Mouse (Mus musculus): Measurements from ENCODE around the gene Gm10985.

Gm10985 gene

DNA sequence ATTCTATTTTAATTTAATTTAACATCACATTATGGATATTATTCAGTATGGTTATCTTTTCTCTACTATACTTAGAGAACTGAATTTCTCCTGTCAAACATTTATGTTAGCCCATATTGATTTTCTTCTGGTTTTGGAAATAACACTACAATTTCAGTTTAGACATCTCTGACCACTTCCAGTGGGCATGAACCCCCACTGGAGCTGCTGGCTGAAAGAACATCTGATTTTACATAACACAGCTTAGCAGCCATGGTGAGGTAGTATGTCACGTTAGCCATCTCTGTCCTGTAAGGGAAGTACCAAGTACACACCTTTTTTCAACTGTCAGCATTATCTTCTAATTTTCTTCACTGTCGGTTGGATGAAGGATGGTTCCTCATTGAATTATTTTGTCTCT lies at the start of gene Gm10985:
Gene Gm10985 (plus strand): TSS at position 301 of the 400 bp plus-strand sequence.
- no peak for DNase-seq (ENCODE audit: extremely low spot score, low read depth, low spot score)

DNA sequence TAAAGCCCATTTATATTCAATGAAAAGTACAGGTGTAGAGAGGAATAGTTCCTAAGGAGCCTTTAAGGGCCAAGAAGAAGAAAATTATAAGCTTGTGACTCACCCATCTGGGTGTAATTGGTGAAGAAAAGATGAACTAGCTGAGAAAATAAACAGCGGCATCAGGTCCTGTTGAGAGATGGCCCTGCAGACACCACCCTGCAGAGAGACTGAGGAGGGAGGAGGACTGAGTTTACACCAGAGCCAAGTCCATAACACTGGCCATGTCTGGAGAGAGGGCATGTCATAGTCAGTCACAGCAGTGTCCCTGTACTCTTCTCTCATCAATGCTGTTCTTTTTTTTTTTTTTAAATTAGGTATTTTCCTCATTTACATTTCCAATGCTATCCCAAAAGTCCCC lies 48.0 kb upstream of the Gm10985 start:
- DNase-seq (ENCODE audit: extremely low spot score, low read depth, low spot score): no peak

DNA sequence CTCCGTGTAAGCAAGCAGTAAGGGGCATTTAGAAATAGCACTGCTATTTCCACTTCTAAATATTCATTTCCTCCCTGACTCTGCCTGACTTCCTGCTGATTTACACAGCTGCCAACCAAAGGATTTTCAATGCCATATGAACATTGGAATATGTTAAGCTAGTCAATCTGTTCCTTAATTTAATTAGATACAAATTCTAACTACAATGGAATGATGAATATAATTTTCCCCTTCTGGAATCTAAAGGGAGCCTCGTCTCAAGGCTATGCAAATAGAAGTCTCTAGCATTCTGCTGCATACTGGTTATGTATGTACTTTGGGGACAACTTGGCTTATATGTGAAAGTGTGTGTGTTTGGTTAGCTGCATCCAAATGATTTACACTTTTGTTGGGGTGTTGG lies 45.2 kb upstream of the Gm10985 start:
- DNase-seq (ENCODE audit: extremely low spot score, low read depth, low spot score): no peak

DNA sequence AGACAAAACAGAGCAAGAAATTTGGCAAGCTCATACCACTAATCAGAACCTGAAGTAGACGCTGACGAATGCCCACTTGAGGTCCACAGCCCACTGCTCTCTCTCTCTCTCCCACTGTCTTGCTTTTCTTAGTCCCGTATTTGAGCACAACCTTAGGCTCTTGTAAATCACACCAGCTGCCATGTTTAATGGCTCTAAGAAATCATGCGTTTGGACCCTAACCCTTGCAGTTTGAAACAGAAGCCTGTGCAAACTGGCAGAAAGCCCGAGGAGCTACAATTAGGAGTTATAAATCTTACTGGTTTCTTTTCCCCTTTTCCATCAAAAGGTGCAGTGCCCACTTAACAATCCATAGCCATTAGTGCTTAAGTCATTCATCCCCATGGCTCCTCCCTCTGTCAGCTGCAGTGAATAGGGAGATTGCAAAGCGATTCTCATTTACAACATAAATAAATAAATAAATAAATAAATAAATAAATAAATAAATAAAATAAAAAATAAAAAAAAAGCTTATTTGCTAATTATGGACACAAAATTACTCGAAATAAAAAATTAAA lies 31.4 kb upstream of the Gm10985 start:
- peak; percentile 81 for DNase-seq (ENCODE audit: extremely low spot score, low read depth, low spot score)

DNA sequence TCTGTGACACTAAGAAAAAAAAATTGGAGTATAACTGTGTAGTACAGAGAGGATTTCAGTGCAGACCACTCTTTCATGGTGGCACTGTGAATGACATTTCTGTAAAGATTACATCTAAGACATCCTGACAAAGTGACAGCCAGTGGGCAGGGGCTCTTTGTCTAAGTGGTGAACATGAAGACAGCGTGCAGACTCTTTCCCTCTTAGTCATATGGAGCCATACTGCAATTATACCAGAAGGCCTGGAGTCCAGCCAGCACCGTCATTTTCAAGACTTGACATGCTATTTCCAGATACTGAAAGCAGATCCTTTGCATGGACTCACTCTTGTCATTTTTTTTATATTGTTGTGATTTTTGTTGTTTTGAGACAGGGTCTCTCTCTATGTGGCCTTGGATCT lies 10.6 kb upstream of the Gm10985 start:
- DNase-seq (ENCODE audit: extremely low spot score, low read depth, low spot score): no peak

DNA sequence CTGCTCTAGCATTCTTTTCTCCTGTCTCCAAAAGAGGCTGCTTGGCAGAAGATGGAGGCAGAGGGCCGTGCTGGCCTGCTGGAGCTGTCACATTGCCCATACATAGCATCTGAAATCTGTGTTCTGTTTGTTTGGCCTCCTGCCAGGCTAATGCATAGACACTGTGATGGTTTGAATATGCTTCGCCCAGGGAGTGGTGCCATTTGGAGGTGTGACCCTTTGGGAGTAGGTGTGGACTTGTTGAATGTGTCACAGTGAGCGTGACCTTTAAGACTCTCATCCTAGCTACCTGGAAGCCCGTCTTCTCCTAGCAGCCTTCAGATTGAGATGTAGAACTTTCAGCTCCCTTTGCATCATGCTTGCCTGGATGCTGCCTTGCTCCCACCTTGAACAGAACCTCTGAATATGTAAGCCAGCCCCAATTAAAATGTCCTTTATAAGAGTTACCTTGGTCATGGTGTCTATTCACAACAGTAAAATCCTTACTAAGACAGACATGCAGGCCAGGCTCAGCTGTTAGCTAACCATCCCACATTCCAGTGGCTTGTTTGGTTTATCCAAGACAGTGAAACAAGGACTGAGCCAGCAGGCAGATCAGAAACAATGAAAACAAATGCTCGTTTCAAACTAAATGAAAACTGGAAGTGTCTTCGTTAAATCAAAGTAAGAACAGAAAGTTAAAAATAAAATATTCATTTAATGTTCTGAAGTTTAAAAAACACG lies 1.5 kb downstream of the Gm10985 start:
- no peak for DNase-seq (ENCODE audit: extremely low spot score, low read depth, low spot score)

DNA sequence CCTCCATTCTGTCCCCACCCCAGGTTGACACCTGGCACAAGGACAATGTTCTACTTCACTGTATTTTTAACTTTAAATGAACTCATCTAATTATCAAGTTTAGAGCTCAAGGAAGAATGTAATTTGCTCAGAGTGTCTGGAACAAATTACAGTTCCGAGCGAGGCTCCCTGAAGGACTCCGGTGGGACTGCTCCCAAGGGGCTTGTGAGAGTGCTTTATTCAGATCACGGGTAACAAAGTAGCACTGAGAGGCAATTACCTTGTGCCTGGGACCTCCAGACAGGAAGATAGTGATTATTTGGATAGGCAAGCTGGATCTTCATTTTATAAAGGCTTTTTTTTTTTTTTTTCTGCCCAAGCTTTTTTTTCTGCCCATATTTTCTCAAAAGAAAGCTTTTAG lies 2.8 kb downstream of the Gm10985 start:
- no peak for DNase-seq (ENCODE audit: extremely low spot score, low read depth, low spot score)

DNA sequence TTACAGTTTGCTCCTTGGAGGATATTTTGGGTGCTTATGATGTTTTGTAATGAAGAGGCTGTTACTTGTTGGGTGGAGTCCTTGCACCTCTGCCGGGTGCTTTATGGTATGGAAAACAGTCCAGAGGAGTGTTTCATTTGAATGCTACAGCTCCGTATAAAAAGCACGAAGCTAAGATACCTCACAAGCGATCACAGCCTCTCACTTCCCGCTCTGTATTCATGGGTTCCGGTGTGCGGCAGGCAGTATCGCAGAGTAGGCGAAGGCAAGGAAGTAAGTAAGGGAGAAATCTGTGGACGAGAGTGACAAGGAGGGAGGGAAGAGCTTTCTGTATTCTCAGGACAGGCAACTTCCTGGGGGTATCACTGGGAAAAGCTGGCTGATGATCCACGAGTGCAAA lies 3.4 kb downstream of the Gm10985 start:
- DNase-seq (ENCODE audit: extremely low spot score, low read depth, low spot score): no peak

DNA sequence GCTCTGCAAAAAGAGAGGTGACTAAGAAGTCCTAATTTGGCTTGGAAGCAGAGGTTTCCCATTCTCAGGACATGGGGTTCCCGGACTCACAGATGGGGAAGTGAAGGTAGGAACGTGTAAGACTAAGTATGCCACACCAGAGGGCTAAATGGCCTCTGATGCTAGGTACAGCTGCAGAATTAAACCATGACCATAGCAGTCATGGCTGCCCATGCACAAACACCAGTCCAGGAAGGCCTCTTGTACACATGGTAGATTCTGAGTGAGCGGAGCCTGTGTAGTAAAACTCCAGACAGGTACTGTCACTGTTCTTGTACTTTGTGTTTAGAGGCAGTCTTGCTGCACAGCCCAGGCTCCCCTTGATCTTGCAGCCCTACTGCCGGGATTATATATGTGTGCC lies 9.4 kb downstream of the Gm10985 start:
- no peak for DNase-seq (ENCODE audit: extremely low spot score, low read depth, low spot score)

DNA sequence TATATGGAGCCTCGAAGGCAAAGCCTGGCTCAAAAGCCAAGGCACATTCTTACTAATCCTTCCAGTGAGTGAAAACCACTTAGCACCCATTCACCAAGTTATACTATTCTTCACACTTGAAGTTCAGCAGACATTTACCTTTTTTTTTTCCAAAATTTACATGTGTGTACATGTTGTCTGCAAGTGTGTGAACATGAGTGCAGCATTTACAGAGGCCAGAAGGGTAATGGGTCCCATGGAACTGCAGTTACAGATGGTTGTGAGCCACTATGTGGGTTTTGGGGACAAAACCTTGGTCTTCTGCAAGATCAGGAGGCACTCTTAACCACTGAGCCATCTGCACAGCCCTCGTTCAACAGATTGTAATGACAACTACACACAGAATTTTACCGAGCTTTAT lies 9.9 kb downstream of the Gm10985 start:
- no peak for DNase-seq (ENCODE audit: extremely low spot score, low read depth, low spot score)

DNA sequence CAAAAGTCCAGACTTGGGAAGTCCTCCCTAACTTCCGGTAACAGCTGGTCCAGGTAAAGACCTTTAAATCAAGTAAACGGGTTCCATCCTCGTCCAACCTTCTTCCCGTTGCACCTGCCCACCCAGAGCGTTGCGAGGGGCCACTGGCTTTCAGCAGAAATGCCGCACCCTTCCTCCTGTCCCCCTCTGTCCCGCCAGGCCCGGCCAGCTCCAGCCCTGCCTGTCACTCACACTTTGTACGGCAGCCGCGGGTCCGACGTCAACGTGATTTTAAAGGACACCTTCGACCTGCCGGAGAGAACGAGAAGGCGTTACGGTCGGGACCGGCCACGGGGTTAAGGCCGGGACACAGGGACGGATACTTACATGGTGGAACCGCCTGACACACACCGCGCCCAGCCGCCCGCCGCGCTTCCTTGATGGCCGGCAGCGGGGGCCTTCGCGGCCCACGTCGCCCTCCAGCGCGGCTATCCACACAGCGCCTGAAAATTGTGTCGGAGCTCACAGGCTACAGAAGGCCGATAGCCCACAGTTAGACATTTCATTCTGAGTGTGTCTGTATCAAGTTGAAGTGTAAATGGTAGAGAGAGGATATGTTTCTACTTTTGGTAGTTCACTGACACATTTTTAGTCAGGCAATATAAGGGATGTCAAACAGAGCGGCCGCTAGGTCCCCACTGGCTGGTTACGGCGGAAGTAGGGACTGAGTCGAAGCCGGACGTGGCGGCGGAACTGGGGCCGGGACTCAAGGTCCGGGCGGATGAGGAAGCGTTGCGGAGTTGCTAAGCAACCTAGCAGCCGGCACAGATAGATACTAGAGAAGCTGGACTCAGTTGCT lies 18.7 kb downstream of the Gm10985 start, which contains the start of gene Ufm1:
Gene Ufm1 (minus strand): TSS at position 448 of the 838 bp plus-strand sequence.
- DNase-seq (ENCODE audit: extremely low spot score, low read depth, low spot score): peak; percentile 88

DNA sequence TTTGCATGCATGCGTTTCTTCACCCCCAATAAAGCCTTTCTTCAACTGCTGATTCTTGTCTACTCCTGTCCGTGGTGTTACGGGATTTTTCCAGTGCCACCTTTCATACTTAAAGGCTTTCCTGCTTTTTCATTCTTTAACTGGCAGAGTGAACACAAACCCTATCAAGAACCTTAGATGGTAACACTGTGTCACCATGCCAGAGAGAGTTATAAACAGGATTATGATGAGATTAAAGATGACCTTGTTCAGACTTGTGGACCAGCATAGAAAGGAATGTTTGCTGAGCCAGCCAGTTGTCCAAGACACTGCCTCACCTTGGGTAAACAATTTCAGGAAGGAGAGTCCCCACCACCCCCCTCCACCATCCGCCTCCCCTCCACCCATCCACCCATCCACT lies 23.3 kb downstream of the Gm10985 start:
- DNase-seq (ENCODE audit: extremely low spot score, low read depth, low spot score): no peak

DNA sequence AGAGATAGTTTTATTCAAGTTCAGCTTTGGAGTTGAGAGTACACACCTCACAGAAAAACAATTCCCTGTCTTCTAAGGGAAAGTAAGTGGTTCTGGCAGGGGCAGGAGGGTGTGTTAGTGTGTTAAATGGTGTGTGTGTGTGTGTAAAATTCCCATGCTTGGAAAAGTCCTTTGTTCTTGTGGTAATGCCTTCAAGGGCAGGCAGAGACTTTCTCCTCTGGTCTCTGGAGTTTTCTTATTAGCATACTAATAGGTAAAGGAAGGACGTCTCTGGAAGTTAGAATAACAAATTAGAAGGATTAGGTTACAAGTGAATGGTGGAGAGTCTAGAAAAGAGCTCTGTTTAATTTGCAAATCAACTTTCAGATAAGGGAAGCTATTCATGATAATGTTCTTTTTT lies 24.4 kb downstream of the Gm10985 start:
- DNase-seq (ENCODE audit: extremely low spot score, low read depth, low spot score): no peak

DNA sequence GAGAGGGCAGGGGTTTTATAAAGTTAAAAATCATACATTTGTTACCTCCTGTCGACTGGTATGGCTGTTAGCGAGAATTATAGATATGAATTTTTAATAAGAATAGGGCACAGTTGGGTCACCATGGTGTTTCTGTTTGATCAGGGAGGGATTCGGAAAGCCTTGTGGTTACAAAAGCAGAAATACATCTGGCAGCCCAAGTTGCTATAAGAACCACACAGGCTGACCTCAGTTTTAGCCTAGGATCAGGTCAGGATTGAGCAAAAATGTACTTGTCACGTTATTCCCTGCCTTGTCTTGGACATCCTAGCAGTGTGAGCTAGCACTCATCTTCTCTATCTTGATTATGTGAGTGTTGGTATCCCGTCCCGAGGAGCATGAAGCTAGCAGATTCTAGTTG lies 25.6 kb downstream of the Gm10985 start:
- no peak for DNase-seq (ENCODE audit: extremely low spot score, low read depth, low spot score)

DNA sequence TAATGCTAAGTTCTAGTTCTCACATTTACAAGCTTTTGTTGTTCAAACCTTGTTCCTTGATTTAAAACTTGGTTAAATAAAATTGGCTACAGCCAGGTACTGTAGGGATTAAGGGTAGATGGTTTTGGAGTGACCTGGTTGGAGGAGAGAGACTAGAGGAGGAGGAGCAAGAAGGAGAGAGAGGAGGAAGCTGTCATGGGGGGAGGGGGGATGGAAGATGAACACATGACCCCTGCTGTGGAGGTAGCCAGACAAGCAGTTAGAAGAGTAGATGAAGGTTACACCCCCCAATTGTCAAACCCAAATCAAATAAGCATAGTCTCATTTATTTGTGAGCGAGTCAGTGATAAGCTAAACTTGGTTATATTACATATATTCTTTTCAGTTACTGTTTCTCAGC lies 26.7 kb downstream of the Gm10985 start:
- DNase-seq (ENCODE audit: extremely low spot score, low read depth, low spot score): no peak

DNA sequence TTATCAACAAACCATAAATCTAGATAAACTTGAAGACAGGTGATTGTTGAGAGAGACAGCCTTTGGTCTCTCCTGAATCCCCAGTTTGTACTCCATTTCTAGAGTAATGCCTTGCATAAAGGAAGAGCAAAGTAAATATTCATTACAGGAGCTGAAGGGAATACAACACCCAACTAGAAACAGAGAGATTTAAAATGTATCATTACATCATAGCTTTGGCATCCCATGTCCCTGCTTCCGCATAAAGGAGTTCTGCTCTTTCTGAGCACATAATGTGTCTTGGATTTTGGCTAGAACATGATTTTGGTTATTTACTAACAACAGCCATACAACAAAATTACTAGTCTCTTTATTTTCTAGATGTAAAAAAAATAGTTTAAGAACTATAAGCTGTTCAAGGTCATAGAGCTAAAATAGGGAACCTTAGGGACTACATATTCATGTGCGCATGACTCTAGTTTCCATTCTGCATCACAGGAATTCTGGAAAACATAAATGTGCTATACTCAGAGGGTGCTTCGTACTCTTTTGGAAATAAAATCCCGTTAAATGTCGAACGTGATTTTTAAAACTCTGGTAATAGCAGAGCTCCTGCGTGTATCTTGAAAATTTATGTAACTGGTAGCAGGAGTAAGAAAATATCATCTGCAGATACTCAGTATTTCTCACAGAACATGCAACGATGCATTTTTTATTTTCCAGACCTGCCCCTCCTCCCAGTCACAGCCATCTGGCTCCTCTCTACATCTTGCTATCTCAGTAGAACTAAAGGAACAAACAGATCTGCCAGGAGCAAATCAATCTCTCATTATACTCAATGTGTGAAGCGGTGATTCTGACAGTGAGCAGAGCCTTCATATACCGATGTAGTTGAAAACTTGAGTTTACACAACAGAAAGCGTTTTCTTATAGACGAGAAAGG lies 46.0 kb downstream of the Gm10985 start:
- no peak for DNase-seq (ENCODE audit: extremely low spot score, low read depth, low spot score)

Measured in hindlimb bud, embryonic 11.5 days (tissue).